Mouse (Mus musculus) layer of hippocampus, adult 18-20 months (tissue): ENCODE data around the gene Clec4d. TPM values are rescaled to one million over a fixed set of nuclear protein-coding genes. Genes with fewer than 3 reads are reported as not detected.
"Not testable (repeated sequence)": the region's sequence is repeated elsewhere in the genome, so short reads cannot be mapped to it uniquely, and the experiment has no call there.

Experiments used
- DNase-seq, 2 experiments: peaks; one replicate each; pipeline ENCODE4 v3.0.0; 2022; ENCODE audit warnings: low spot score in 2 of 2
- long read RNA-seq: library from polyadenylated mRNA; stranded (forward); transcript quantifications from one replicate; pipeline ENCODE4 v2.0.0, GENCODE M21; 2021
- total RNA-seq, 2 experiments: library from RNA; stranded (reverse); gene quantifications; 2 replicates each; pipeline ENCODE4 v1.2.3; 2021

Clec4d gene
- not detected for total RNA-seq
- long read RNA-seq: 0 reads

DNA sequence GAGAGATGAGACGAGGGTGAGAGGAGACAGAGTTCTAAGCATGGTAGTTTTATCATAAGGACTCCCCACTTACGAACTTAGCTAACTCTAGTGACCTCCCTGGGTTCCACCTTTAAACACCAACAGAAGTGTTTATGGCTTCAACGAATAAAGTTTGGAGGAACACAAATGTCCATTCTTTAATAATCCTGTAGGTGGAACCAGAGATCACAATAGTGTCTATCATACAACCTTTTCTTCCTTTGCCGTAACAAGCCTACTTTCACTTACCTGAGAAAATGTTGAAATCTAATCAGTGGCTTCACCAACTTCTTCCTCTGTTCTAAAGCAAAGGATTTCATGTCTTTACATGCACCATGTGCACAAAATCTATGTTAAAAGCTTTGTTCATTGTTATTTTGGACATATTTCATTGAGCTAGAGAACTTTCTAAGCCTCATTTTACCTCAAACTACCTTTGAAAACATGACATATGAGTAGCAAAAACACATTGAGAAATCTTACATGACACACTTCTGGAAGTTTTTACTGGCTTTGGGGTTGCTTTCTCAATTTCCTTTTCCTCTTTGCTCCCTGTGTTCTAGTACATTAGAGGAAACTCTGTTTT is at the start of gene Clec4d:
TSS of gene Clec4d (plus strand) at position 557 of the 607 bp plus-strand sequence.
- no peak for DNase-seq

DNA sequence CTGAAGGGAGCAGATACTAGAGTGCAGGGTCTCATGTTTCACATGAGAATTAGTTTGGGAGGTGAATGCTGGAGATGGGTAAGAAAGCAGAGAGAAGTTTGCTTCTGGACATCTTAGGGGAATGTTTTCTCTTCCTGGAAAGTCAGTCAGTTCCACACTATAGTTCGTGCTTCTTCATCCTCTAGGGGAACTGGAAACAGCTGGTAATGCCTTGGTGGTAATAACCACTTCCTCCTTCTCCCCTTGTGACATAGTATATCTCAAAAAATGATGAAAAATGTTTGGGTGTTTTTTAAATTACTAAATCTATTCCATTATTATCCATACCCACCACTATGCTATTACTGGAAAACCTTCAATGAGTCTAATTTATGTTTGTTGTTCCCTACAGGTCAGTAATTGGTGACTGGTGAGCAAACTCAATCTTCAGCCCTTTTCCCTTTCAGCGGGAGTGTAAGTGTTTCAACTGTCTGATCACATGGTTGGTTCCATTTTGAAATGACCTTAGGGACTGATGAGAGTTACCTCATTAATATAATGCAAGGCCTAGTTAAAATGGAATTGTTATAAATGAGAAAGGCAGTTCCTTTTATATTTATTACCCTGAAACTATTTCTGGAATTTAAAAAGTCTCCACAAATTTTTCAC is 34.3 kb upstream of the Clec4d start:
- DNase-seq: no peak

DNA sequence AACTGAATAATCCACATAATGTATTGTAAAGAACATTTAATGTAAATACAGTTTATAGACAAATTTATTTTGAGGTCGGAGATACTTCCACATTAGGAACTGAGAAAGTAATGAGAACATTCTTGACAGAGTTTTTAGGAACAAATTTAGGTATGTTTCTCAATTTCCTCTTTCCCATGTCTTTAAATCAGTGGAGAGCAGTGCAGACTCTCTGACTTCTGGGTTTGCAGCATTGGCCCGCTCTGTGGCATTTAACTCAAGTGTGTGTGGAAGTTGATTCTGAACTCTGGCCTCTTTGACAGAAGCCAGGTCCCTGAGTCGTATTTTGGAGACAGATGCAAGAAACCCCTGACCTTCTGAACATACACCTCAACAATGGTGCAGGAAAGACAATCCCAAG is 32.3 kb upstream of the Clec4d start, which contains the start of gene Clec4n:
TSS of gene Clec4n (plus strand) at position 200 of the 400 bp plus-strand sequence.
- no peak for DNase-seq

DNA sequence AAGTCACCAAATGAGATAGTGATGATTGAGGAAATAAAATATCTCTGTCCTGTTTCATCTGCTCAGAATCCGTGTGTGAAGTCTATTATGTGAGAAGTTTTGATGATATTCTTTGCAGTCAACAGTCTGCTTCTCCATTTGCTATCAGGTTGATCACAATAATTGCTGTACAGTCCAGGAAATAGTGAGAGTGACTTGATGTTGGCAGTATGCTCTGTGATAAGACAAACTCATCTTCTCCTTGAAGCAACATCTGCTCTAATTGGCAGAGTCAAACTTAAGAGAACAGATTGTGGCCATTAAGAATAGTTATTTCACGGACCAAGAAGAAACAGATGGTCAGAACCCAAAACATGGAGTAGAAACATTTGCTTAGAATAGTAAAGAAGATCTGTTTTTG is 30.8 kb upstream of the Clec4d start:
- peak in 1 of 2 experiments; percentile 1 for DNase-seq

DNA sequence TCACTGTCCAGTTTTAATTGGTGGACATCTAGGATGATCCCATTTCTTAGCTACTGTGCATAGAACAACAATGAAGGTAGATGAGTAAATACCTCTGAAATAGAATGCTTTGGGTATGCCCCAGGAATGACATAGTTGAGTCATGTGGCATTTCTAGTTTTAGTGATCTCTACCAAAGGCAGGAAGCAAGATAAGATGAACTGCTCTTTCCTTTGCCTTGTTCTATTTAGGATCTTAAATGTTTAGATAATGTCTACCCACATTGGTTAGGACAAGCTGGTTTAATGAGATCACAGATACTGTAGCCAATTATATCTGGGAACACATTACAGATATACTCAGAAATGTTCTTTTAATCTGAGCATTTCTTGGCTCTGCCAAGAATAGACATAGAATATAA is 24.3 kb upstream of the Clec4d start:
- no peak for DNase-seq

DNA sequence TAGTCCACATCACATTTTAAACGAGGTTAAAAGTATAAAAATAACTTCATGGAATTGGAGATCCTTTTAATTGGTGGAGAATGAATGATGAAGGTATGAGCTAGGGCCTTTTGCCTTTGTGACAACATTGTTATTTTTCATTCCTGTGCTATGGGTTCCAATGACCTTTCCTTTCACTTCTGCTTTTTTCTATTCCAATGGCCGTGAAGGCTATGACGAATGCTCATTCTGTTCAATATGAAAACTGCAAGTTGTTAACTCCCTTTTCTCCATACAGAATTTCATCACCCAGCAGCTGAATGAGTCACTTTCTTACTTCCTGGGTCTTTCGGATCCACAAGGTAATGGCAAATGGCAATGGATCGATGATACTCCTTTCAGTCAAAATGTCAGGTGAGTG is 17.7 kb upstream of the Clec4d start:
- DNase-seq: no peak

DNA sequence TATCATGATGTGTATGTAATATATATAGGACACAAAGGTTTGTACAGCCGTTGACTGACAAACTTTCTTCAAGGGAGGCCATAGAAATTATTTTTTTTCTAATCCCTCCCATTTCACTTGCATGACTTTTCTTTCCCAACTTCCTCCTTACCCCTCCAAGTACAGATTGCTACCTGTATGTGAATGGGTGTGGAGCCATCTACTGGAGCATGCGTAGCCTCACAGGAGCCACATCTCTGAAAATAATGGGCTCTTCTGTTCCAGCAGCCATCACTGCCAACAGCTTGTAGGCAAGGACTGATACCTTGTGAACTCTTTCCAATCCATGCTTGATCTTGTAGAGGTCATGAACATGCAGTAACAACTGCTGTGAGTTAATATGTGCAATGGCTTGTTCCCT is 13.0 kb upstream of the Clec4d start:
- not testable (repeated sequence) for DNase-seq

DNA sequence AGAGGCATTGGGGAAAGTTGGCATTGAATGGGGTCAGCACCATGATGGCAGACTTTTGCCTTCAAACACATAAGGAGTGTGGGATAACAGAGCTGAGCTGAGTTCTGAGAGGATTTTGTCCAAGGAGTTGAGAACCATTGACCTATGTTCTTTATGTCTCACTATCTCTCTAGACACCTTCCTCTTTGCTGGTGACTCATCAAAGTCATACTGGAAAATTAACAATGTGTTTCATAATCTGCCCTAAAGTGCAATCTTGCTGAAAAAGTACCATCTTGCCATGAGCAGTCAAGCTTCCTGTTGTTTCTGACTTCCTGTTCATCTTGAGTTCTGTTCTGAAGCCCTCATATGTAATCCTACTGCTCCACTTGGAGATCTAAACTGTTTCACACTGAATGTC is 9.2 kb upstream of the Clec4d start:
- no peak for DNase-seq

DNA sequence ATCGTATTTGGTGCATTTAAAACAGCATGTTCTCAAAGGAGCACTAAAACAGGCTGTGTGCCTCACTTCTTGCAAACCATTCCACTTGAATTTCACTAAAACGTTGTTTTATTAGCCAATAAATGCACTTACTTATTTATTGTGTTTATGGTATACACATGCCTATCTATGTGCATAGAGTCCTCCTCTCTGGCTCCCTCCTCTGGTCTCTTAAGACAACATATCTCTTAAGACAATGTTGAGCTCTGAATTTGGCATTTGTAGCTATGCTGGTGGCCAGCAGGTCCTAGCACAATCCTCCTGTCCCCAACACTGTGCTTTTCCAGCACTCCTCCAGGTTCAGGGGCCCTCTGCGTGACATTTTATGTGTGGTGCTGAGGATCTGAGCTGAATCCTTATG is 3.0 kb upstream of the Clec4d start:
- DNase-seq: no peak

DNA sequence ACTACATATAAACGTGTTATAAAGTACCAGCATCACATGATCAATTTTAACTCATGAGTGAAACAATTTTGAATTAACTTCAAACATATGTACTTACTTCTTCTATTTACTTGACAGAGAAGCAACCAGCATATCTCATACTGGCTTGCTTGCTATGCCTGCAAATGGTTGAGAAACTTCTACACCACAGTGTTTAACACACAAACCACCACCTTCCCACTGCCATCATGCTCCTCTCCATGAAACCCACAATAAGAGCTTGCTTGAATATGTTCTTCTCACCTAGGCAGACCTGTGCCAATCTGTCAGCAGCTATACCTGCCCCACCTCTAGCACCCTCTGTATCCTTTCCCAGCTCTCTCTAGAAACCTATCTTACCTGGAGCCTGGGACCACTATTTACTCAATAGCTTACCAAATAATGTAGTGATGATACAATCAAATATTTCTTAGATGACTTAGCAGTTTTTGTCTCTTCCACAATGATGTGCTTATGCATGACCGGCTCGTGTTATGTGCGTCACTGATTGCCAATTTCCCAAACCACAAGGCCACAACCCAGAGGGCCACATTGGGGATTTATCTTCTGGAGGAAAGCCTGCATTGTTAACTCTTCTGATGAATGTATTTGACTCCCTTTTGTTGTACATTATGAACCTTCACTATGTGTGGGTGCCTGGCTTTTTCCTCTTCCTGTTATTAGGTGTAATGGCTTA is 1.9 kb upstream of the Clec4d start:
- DNase-seq: no peak

DNA sequence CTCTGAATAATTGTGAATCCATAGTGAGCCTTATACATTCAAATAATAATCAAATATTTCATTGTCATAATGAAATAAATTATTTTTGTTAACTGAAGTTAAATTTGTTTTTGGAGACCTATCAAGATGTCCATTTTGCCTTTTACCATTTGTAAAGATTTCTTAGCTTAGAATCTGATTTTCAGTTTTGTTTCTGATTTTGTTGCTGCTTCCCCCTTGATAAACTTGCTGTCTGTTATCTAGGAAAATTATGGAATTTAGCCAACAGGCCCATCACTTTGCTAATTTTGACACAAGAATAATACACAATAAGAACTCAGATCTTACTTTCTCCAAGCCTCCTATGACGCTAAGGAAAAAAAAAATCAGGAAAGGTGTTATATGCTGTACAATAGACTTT is 1.0 kb upstream of the Clec4d start:
- no peak for DNase-seq

DNA sequence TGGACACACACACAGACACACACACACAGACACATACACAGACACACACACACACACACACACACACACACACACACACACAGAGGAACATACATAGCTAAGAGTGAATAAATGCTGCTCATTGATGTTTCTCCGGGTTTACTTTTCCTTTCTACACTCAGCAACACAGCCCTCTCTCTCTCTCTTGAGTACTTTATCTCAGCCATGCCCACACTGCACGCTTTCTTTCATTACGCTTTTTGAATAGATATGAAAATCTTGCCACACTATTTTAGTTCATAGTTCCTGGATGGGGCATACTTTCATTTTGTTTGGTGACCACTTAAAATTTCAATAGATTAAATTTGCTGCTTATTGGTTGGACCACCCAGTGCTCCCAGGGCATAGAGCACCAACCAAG is 2.3 kb downstream of the Clec4d start:
- no peak for DNase-seq

DNA sequence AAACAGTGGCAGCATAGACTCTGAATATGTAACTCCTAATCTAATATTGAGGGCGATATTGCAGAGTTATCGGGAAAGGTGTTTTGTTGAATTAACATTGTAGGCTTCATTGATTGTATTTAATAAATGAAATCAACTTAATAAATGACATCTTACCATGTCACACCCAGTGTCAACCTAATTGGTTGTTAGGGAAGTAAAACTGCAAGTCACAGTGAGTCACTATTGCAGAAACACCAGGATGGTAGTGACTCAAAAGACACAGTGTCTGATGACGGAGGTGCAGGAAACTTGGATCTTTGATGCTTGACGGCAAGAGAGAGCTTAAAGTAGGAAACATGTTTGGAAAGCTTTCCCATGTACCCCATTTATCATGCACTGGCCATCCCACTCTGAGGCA is 3.9 kb downstream of the Clec4d start:
- DNase-seq: no peak

DNA sequence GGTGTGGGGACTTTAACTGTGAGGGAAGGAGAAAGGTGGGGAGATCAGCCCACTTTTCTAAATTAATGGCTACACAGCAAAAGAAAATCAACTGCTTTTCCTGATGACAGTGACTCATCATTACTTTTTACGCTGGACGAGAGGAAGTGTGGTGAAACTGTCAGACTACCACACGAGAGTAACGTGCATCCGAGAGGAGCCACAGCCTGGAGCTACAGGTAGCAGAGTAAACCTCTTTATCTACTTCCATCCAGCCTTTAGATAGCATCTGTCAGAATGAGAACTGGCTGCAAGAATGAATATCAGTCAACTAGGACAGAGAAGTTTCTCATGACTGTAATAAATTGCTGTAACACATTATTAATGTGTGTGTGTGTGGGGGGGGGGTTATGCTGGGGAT is 5.0 kb downstream of the Clec4d start:
- no peak for DNase-seq

DNA sequence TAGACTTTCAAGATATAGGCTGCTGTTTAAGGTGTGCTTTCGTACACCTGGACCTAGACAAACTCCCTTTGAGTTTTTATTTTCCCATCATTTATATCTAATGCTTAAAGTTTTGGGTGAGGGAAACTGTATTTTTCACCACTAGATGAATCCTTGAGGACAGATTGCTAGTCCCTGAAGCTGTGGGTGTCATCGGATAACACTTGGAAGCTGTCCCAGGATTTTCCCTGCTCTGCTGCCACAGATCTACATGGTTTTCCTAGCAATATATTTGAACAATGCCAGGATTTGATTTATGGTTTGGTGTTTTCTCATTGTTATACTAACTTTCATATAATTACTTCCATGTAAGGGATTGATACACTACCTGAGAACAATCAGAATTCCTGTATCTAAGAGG is 17.5 kb downstream of the Clec4d start:
- DNase-seq: peak; percentile 12 to 62

DNA sequence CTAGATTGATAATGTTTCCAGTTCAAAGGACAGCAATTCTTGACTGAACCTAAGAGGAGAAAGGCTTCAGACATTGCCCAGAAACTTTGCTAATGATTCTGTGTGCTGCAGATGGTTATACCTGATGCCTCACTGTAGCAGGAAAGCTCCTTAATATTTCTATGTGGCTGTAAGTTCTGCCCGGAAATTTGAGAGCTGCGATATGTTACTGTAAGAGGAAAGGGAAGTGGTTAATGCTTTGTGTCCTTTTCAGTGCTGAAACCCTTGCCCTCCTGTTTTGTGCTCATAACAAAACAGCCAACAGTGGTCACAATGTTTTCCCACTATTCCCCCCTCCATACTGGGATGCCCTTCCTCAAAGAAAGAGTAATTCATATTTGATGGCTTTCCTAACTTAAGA is 24.4 kb downstream of the Clec4d start:
- DNase-seq: no peak

DNA sequence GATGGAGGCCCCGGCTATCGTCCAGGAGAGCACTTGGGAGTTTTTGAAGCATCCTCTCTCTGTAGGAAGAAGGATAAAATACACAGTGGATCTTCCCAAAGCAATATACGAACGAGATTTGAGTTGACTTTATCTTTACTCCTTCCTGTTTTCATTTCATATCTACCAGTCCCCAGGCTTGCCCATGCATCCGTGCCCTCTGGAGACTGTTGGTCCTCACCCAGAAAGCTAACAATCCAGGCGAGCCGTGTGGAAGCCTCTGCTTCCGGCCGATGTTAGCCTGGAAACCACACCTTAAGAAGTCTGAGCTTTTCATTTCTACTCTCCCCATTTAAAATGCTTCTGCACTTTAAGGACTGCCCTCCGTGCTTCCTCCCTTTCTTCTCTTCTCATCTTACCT is 27.0 kb downstream of the Clec4d start:
- DNase-seq: no peak

DNA sequence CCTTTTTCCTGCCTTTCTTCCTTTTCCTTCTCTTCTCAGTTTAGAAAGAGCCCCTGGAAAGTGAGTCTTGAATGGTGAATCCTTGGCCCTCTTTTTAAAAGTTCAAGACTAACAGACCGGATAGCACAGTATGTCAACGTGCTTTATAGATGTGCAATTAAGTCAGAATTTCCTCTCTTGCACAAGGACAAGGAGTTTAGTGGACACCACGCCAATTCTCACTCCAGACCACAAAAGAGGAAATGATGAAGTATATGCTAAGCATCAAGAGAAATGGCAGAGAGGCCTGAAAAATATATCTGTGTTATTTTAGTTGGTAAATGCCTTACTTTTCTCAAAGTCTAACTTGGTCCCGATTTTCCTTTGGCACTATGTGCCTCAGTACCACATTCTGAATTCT is 27.8 kb downstream of the Clec4d start, which contains the start of gene Clec4e:
TSS of gene Clec4e (minus strand) at position 118 of the 400 bp plus-strand sequence.
- no peak for DNase-seq

DNA sequence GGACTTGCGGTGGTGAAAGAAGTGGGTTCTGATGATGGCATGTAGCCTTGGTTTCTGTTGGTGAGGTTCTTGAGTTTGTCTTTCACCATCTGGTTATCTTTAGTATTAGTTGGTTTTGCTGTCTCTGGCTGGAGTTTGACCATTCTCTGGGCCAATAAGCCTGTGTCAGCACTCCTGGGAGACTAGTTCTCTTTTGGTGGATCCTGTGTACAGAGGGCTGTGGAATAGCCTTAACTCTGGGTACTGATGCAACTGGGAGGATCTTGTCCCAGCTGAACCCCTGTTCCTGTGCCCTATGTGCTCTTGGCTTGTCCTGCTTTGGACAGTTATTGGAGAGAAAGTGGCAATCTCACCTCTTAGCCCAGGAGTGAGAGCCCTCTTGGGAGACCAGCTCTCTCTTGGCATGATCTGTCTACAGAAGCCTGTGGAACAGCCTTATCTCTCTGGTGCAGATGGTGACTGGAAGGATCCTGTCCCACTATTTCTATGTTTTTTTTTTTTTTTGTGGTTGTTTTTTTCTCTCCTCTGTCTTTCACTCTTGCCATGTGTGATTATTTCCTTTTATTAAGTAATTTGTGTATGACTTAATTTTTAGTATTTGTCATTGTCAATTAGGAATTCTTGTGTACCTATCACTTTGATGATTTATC is 31.0 kb downstream of the Clec4d start:
- no peak for DNase-seq

DNA sequence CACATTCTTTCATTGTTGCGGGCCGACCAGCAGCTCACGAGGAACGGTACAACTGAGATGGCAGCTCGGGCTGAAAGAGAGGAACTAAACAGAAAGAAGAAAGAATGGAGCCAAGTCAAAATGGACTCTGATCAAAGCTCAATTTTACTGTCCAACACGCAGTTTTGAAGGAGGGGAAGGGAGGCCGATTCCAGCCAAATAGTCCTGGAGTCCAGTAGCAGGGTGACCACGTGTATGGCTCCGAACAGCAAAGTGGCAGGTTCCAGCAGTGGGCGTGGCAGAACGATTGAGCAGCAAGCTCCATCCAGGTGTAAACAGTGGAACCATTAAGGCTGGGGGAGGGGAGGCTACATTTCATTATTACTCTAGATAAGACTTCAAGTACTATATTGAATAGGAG is 31.6 kb downstream of the Clec4d start:
- DNase-seq: not testable (repeated sequence)

DNA sequence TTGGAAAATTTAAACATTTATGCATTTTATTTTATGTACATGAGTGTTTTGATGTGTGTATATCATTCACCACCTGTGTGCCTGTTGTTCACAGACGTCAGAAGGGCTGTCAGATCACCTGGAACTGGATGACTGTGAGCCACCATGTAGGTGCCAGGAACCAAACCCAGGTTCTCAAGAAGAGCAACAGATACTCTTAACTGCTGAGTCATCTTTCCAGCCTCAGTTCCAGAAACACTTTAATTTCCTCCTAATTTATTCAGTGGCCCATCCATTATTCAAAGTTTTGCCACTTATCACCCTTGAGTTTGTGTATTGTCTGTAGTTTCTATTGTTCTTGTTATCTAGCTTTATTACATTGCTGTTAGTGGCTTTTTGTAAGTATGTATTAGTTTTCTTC is 34.8 kb downstream of the Clec4d start:
- no peak for DNase-seq

DNA sequence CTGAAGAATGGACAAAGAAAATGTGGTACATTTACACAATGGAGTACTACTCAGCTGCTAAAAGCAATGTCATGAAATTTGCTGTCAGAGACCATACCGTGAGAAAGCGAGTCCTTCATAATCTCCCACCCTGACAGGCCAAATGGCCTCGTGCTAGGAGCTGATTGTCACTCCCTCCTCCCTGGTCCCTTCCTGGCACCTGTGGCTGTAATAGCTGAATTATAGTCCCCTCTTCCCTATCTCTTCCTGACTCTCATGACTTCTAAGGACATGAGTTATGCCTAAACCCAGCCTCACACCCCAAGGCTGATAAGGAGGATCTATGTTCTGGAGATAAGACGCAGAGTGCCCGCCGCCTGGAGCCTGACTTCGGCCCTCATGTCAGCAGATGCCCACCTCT is 44.4 kb downstream of the Clec4d start:
- not testable (repeated sequence) for DNase-seq
